Mouse (Mus musculus): ENCODE measurements around the gene Cpd.

The Cpd gene

GRCm38 (mm10) chr11:76846878-76847222 lies at the start of gene Cpd:
Gene Cpd (minus strand): TSS chr11:76847018.
- DNase-seq, result peak; percentile 95

- no peak for DNase-seq
These were observed 49.5 kb upstream of the Cpd start for GRCm38 (mm10) chr11:76896360-76896759.

GRCm38 (mm10) chr11:76894240-76894639 lies 47.4 kb upstream of the Cpd start:
- DNase-seq, result peak; percentile 67

- no peak for DNase-seq
These were observed 46.8 kb upstream of the Cpd start for GRCm38 (mm10) chr11:76893570-76893969.

- no peak for DNase-seq
These were observed 46.2 kb upstream of the Cpd start for GRCm38 (mm10) chr11:76892972-76893371.

GRCm38 (mm10) chr11:76891738-76892349 lies 45.0 kb upstream of the Cpd start:
- DNase-seq, result no peak

- no peak for DNase-seq
These were observed 44.4 kb upstream of the Cpd start for GRCm38 (mm10) chr11:76891171-76891570.

GRCm38 (mm10) chr11:76889339-76890164 lies 42.7 kb upstream of the Cpd start:
- DNase-seq, result no peak

GRCm38 (mm10) chr11:76884451-76884850 lies 37.6 kb upstream of the Cpd start:
- no peak for DNase-seq

GRCm38 (mm10) chr11:76879816-76880215 lies 33.0 kb upstream of the Cpd start:
- DNase-seq, result no peak

GRCm38 (mm10) chr11:76874766-76875165 lies 27.9 kb upstream of the Cpd start:
- no peak for DNase-seq

GRCm38 (mm10) chr11:76873865-76874264 lies 27.0 kb upstream of the Cpd start:
- DNase-seq, result no peak

- DNase-seq, result no peak
These were observed 25.9 kb upstream of the Cpd start for GRCm38 (mm10) chr11:76872556-76873234.

GRCm38 (mm10) chr11:76861185-76861584 lies 14.4 kb upstream of the Cpd start:
- DNase-seq, result peak; percentile 34

GRCm38 (mm10) chr11:76859261-76859660 lies 12.4 kb upstream of the Cpd start:
- DNase-seq, result no peak

- DNase-seq, result no peak
These were observed 12.0 kb upstream of the Cpd start for GRCm38 (mm10) chr11:76858781-76859180.

GRCm38 (mm10) chr11:76857111-76857510 lies 10.3 kb upstream of the Cpd start:
- DNase-seq, result peak; percentile 35

- no peak for DNase-seq
These were observed 9.8 kb upstream of the Cpd start for GRCm38 (mm10) chr11:76856601-76857000.

GRCm38 (mm10) chr11:76854475-76855341 lies 7.9 kb upstream of the Cpd start:
- DNase-seq, result no peak

- no peak for DNase-seq
These were observed 4.7 kb upstream of the Cpd start for GRCm38 (mm10) chr11:76851512-76851911.

- DNase-seq, result no peak
These were observed 2.8 kb upstream of the Cpd start for GRCm38 (mm10) chr11:76849596-76849995.

- peak; percentile 1 for DNase-seq
These were observed 1.3 kb upstream of the Cpd start for GRCm38 (mm10) chr11:76848081-76848480.

GRCm38 (mm10) chr11:76847354-76847753 lies 536 bp upstream of the Cpd start:
- DNase-seq, result no peak
